Mouse (Mus musculus) cortical plate, adult 2 months (tissue): ENCODE data around the gene Rpl4. TPM values are rescaled to one million over a fixed set of nuclear protein-coding genes. Genes with fewer than 3 reads are reported as not detected.
"Not testable (repeated sequence)": the region's sequence is repeated elsewhere in the genome, so short reads cannot be mapped to it uniquely, and the experiment has no call there.

Source experiments
- H3K27ac ChIP-seq: fragments of 200-500 bp; 2 replicates; pipeline ENCODE4 v1.5.1; 2012; ENCODE audit warnings: low read length, control low read depth, inconsistent platforms; ENCODE audit not compliant: insufficient read depth
- H3K4me1 ChIP-seq: fragments of 200-500 bp; 2 replicates; pipeline ENCODE4 v1.6.1; 2011; ENCODE audit warnings: low read length; ENCODE audit not compliant: control insufficient read depth, insufficient read depth
- H3K4me3 ChIP-seq: fragments of 200-500 bp; 2 replicates; pipeline ENCODE4 v1.5.1; 2011; ENCODE audit warnings: mild to moderate bottlenecking, low read length, control low read depth; ENCODE audit not compliant: insufficient read depth
- CTCF ChIP-seq: fragments of 200-500 bp; IDR thresholded peaks from 2 replicates; pipeline ENCODE4 v1.5.1; 2011; ENCODE audit warnings: mild to moderate bottlenecking, control low read depth, low read length; ENCODE audit not compliant: insufficient read depth; ENCODE audit errors: extremely low read depth
- POLR2A ChIP-seq: fragments of 200-500 bp; IDR thresholded peaks from 2 replicates; pipeline ENCODE4 v1.6.1; 2011; ENCODE audit warnings: mild to moderate bottlenecking, low read length, control low read depth; ENCODE audit not compliant: insufficient read depth; ENCODE audit errors: extremely low read depth
- polyA plus RNA-seq: library from polyadenylated mRNA; depleted of rRNA; stranded (reverse); fragments of >200 nt; gene quantifications from 2 replicates; pipeline ENCODE4 v1.2.3, GENCODE M21; 2012

The Rpl4 gene
- polyA plus RNA-seq, 1 experiment: 578 TPM

- Histone ChIP-seq H3K27ac (no peak overlapping the region), H3K4me3 (peak overlapping the region; percentile 88), H3K4me1 (peaks cover 3% of the 10 kb centered on the region; the same call in 1 of the 2 replicates)
- no peak for TF ChIP-seq CTCF
- TF ChIP-seq POLR2A: no peak
Measured at GRCm38 (mm10) chr9:64172145-64172815, 895 bp upstream of the Rpl4 start.

GRCm38 (mm10) chr9:64173666-64174220 is 568 bp downstream of the Rpl4 start:
- no peak for TF ChIP-seq POLR2A
- TF ChIP-seq CTCF: no peak
- Histone ChIP-seq H3K27ac (no peak overlapping the region), H3K4me3 (peak overlapping the region; percentile 88), H3K4me1 (peaks cover 3% of the 10 kb centered on the region; the same call in 1 of the 2 replicates)

DNA sequence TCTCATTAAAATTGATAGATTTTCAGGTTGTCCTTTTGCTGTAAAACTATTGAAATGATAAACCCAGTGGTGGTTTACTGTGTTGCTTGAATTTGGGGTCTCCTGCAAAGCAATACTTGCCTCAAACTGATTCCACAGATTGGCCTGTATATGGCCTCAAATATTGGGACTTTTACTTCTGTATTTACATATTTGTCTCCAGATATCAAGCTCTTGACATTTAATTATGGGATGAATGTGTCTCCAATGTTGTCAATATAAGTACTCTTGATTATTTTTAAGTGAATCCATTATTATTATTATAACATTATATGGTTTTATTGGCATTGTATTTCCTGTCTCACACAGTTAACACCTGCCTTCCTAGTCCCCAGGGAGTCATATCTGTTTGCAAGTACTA is 1.2 kb downstream of the Rpl4 start:
- TF ChIP-seq CTCF (no peak), POLR2A (no peak)
- Histone ChIP-seq H3K27ac (no peak overlapping the region), H3K4me1 (peaks cover 3% of the 10 kb centered on the region; the same call in 1 of the 2 replicates), H3K4me3 (peak overlapping the region; percentile 88; the same call in 1 of the 2 replicates)

DNA sequence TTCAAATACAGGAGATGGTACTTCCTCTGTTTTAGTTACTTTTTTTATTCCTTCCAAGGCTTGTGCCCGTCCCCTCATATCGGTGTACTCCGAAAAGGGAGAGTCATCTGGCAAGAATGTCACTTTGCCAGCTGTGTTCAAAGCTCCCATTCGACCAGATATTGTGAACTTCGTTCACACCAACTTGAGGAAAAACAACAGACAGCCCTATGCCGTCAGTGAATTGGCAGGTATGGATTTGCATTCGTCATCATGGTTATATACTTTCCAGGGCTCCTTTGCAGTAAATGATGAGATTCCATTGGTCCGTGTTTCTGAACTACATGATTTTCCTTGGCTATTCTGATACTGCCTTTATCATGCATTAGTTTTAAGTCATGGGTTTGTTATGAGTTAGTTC is 1.6 kb downstream of the Rpl4 start:
- H3K27ac ChIP-seq: no peak overlapping the region
- peaks cover 3% of the 10 kb centered on the region; the same call in 1 of the 2 replicates for H3K4me1 ChIP-seq
- no peak overlapping the region; the same call in 1 of the 2 replicates for H3K4me3 ChIP-seq
- no peak for TF ChIP-seq POLR2A
- TF ChIP-seq CTCF: no peak

DNA sequence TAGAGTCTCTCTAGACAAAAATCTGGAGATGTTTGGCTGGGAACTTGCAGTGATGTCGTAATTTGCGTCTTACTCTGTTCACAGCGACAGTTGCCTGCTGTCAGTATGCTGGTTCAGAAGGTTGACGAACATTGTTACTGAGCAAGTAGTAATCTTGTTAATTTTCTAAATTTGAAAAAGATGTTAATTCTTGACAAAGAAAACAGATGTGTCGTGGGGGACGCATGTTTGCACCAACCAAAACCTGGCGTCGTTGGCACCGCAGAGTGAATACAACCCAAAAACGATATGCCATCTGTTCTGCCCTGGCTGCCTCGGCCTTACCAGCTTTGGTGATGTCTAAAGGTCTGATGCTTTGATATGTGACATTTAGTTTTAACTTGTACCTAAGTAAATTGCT is 2.2 kb downstream of the Rpl4 start:
- H3K4me3 ChIP-seq: no peak overlapping the region
- no peak overlapping the region for H3K27ac ChIP-seq
- TF ChIP-seq CTCF (no peak), POLR2A (no peak)
- peaks cover 5% of the 10 kb centered on the region; the same call in 1 of the 2 replicates for H3K4me1 ChIP-seq

- no peak for TF ChIP-seq POLR2A
- 0 out of 2 replicates have a peak, but pooled peaks have one; percentile 16 for TF ChIP-seq CTCF
- peak overlapping the region; percentile 78; the same call in 1 of the 2 replicates for H3K4me3 ChIP-seq
- H3K27ac ChIP-seq: peak overlapping the region; percentile 22
- H3K4me1 ChIP-seq: peaks cover 2% of the 10 kb centered on the region; the same call in 1 of the 2 replicates
Measured at GRCm38 (mm10) chr9:64178610-64178973, 5.4 kb downstream of the Rpl4 start.

DNA sequence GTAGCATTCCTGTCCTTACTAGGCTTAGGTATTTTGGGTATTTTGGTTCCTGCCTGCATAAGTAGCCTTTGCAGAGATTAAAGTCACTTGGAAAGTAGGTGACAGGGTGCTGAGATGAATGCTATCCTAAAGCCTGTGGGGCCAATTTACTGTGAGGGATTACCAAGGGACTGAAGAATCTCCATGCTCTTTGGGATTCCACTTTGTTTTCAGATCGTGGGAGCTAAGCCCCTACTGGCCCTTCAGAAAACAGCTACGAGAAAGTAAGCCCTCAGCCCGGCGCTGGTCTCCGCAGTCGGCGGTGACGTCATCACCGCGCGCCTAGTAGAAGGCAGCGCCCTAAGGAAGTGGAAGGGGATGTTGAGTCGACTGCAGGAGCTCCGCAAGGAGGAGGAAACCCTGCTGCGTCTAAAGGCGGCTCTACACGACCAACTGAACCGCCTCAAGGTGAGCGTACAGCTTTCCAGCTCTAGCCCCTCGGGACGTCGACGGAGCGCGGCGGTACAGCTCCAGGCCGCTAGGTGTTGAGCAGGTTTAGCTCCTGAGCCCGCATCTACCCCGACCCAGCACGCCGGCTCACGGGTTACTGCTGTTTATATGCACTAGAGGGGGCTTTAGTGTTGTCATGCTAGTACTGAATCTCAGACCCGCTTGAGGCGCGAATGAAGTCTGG is 5.9 kb downstream of the Rpl4 start, which contains the start of gene Snapc5:
Gene Snapc5 (plus strand): TSS at position 301 of the 673 bp plus-strand sequence.
- H3K27ac ChIP-seq: peak within 1 kb of the TSS; percentile 22
- peak within 1 kb of the TSS; percentile 78 for H3K4me3 ChIP-seq
- H3K4me1 ChIP-seq: peaks cover 2% of the 10 kb centered on the region; the same call in 1 of the 2 replicates
- TF ChIP-seq CTCF (peak; percentile 44; the same call in 1 of the 2 replicates), POLR2A (peak; percentile 87)

DNA sequence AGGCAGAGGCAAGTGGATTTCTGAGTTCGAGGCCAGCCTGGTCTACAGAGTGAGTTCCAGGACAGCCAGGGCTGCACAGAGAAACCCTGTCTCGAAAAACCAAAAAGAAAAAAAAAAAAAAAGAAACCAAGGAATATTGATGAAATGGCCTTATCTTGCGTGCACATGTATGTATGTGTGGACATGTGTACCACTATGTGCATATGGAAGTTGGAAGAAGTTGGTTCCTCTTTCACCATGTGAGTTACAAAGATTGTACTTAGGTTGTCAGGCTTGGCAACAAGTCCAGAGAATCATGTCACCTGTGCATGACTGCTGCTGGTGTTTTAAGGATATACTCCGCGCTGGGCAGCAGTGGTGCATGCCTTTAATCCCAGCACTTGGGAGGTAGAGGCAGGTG is 10.1 kb downstream of the Rpl4 start:
- H3K4me3 ChIP-seq, H3K27ac ChIP-seq, H3K4me1 ChIP-seq: not testable (repeated sequence)

DNA sequence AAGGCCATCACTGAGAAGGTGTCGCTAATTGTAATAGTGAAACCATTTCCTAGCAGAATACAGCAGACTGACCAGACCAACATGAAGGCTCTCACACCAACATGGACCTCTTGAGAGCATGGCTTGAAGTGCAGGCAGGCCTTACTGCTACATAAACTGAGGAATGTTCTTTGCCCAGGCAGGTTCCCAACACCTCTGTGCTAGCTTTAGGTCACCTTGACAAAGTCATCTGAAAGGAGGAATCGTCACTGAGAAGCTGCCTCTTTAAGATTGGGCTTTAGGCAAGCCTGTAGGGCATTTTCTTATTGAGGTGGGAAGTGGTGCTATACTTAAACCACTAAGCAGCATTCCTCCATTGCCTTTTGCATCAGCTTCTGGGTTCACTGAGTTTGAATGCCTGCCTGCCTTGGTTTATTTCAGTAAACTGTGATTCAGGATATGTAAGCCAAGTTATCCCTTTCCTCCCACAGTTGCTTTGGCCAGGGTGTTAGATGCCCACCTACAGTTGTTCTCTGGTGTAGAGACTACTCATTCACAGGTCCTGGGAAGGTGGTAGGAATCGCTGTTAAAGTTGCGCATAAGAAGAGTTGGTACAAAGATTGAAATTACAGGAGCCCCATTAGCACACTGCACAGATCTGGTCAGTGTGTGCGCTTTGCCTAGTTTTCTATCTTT is 11.1 kb downstream of the Rpl4 start:
- Histone ChIP-seq H3K4me3 (no peak overlapping the region), H3K4me1 (peaks cover 2% of the 10 kb centered on the region; the same call in 1 of the 2 replicates), H3K27ac (no peak overlapping the region)
- no peak for TF ChIP-seq CTCF
- no peak for TF ChIP-seq POLR2A
